Mouse (Mus musculus) lung, postnatal 0 days (tissue): ENCODE measurements at regions not wholly inside any gene's neighbourhood (a gene's known extent, or its start where the extent isn't known, plus 50 kb on each side); places are given as distances from the start of the nearest gene placed in this dataset.

Experiments used
- ATAC-seq: fragments of 200-750 bp; cut with Nextera tagmentation; 2 replicates; pipeline ENCODE4 v1.8.0; 2017; ENCODE audit warnings: moderate library complexity
- DNase-seq: peaks from one replicate; pipeline ENCODE4 v3.0.0-alpha.2; 2016; ENCODE audit warnings: low spot score
- H3K27ac ChIP-seq: fragments of 300-500 bp; sonication (generic); 2 replicates; pipeline ENCODE4 v1.5.1; 2014; ENCODE audit warnings: antibody characterized with exemption, mild to moderate bottlenecking, low read length, mixed read lengths
- H3K27me3 ChIP-seq: fragments of 300-500 bp; sonication (generic); replicated peaks from 2 replicates; pipeline ENCODE4 v1.6.1; 2014; ENCODE audit warnings: low read length, mixed read lengths; ENCODE audit not compliant: insufficient read depth
- H3K36me3 ChIP-seq: fragments of 300-500 bp; sonication (generic); 2 replicates; pipeline ENCODE4 v1.6.1; 2014; ENCODE audit warnings: low read length, mixed read lengths; ENCODE audit not compliant: insufficient read depth
- H3K4me1 ChIP-seq: fragments of 300-500 bp; sonication (generic); 2 replicates; pipeline ENCODE4 v1.6.1; 2014; ENCODE audit warnings: antibody characterized with exemption, low read depth, low read length, mixed read lengths; ENCODE audit not compliant: insufficient read depth
- H3K4me2 ChIP-seq: fragments of 300-500 bp; sonication (generic); replicated peaks from 2 replicates; pipeline ENCODE4 v1.6.1; 2014; ENCODE audit warnings: low read depth, mild to moderate bottlenecking, low read length, moderate library complexity, mixed read lengths
- H3K4me3 ChIP-seq: fragments of 300-500 bp; sonication (generic); 2 replicates; pipeline ENCODE4 v1.5.1; 2014; ENCODE audit warnings: low read depth, low read length
- H3K9ac ChIP-seq: fragments of 300-500 bp; sonication (generic); replicated peaks from 2 replicates; pipeline ENCODE4 v1.6.1; 2014; ENCODE audit warnings: low read depth, mild to moderate bottlenecking
- H3K9me3 ChIP-seq: fragments of 300-500 bp; sonication (generic); 2 replicates; pipeline ENCODE4 v1.6.1; 2016; ENCODE audit warnings: low read length, mixed read lengths
- CTCF ChIP-seq: IDR thresholded peaks from 2 replicates; pipeline ENCODE4 v1.5.1; 2016; ENCODE audit warnings: antibody characterized with exemption, mild to moderate bottlenecking
- EP300 ChIP-seq: IDR thresholded peaks from 2 replicates; pipeline ENCODE4 v1.6.1; 2016; ENCODE audit warnings: antibody characterized with exemption, mild to moderate bottlenecking, control low read depth
- WGBS: fragments of 180-500 bp; shearing (Covaris S2); extraction: QIAGEN DNeasy Blood & Tissue Kit; methylation state at CpG from one replicate; pipeline ENCODE4 v1.1.7; 2014; 5-methylcytosine and 5-hydroxymethylcytosine counted together

DNA sequence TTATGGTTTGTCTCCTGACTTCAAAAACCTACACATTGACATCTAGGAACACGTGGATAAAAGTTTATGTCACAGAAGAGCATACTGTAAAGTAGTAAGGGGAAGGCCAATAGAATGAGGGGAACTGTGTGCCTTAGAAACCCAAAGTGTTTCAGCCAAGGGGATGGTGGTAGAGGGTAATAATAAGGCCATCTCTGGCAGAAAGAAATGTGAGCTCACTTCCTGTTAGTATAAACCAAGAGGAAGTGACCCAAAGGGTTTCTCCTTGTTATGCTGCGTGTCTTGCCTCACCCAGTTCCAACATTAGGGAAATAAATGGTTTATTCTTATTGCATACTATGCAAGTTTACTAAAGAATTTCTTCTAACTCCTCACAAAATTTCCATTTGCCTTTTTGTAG is 2982.4 kb upstream of the Lrrc6 start:
- 47% methylated on average over 2 of the region's 2 CpGs for WGBS
- H3K9me3 ChIP-seq, result no peaks in the 10 kb centered on the region
- H3K4me2 ChIP-seq, result no peak overlapping the region
- no peaks in the 10 kb centered on the region for H3K36me3 ChIP-seq
- no peak overlapping the region for H3K27ac ChIP-seq
- ATAC-seq, result no peak
- no peak overlapping the region for H3K9ac ChIP-seq
- H3K4me1 ChIP-seq, result no peaks in the 10 kb centered on the region
- TF ChIP-seq CTCF, result no peak
- TF ChIP-seq EP300, result no peak
- H3K4me3 ChIP-seq, result no peak overlapping the region
- no peaks in the 10 kb centered on the region for H3K27me3 ChIP-seq
- DNase-seq, result no peak

DNA sequence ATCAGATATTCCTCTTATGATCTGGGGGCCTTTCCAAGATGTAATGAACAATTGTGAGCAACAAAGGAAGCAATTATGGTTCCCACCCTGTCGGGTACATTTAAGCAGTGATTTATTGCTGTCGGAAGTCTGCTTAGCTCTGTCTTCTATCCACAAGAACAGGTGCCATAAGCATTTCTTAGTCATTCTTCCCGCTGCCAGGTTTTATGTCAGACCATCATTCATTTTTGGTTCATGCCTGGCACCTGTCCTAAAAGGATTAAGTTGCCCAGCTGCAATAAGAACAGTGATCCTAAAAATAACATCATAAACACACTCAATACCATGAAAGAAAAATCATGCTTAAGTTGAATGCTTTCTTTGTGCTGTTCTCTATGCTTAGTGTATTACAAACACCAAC is 2980.4 kb upstream of the Lrrc6 start:
- no peak for ATAC-seq
- Histone ChIP-seq H3K4me2 (no peak overlapping the region), H3K27me3 (no peaks in the 10 kb centered on the region), H3K4me1 (no peaks in the 10 kb centered on the region), H3K9ac (no peak overlapping the region), H3K36me3 (no peaks in the 10 kb centered on the region), H3K9me3 (no peaks in the 10 kb centered on the region), H3K4me3 (no peak overlapping the region), H3K27ac (no peak overlapping the region)
- no peak for TF ChIP-seq EP300
- TF ChIP-seq CTCF, result no peak
- WGBS, result 67% methylated on average over 3 of the region's 3 CpGs
- DNase-seq, result no peak

DNA sequence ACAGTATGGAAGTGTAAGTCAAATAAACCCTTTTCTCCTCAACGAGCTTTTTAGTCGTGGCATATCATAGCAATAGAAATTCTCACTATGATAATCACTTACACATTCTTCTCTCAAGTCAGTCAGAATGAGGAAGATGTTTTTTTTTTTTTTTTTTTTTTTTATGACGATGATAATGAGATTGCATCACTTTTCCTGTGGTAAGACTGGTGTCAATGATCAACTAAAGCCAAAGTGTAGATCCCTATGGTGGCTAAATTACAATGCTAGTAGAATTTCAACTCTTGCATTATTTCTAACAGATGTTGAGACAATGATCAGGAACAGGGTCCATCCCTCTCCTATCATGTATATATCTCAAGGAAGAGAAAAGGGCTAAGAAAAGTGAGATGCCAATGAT is 2976.3 kb upstream of the Lrrc6 start:
- H3K4me3 ChIP-seq, result no peak overlapping the region
- no peaks in the 10 kb centered on the region for H3K4me1 ChIP-seq
- H3K27me3 ChIP-seq, result no peaks in the 10 kb centered on the region
- H3K36me3 ChIP-seq, result no peaks in the 10 kb centered on the region
- no peak overlapping the region for H3K9ac ChIP-seq
- TF ChIP-seq CTCF (no peak), EP300 (no peak)
- WGBS, result 61% methylated on average over 3 of the region's 3 CpGs
- DNase-seq (no peak), ATAC-seq (no peak)
- no peak overlapping the region for H3K4me2 ChIP-seq
- no peaks in the 10 kb centered on the region for H3K9me3 ChIP-seq
- H3K27ac ChIP-seq, result no peak overlapping the region

DNA sequence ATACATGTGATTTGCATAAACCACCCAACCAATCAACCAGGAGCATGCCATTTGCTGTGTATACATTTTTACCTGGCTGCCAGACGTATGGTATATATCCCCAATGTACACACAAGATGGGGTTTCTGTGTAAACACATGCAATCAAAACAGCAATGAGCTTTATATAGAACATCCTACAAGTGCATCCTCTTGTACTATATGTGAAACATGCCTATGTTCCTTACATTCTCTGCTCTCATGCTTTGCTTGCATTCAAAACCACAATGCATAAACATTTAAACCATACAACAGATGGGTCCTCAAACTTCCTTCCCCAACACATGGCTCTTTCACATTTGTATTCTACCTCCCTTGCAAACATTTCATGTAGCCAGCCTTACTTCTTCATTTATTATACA is 2968.9 kb upstream of the Lrrc6 start:
- H3K27ac ChIP-seq, result no peak overlapping the region
- ATAC-seq, result no peak
- TF ChIP-seq CTCF (no peak), EP300 (no peak)
- no peak overlapping the region for H3K4me2 ChIP-seq
- no peaks in the 10 kb centered on the region for H3K4me1 ChIP-seq
- H3K9ac ChIP-seq, result no peak overlapping the region
- H3K36me3 ChIP-seq, result no peaks in the 10 kb centered on the region
- no peaks in the 10 kb centered on the region for H3K9me3 ChIP-seq
- DNase-seq, result no peak
- H3K4me3 ChIP-seq, result no peak overlapping the region
- 45% methylated on average over 1 of the region's 1 CpGs for WGBS
- H3K27me3 ChIP-seq, result no peaks in the 10 kb centered on the region

DNA sequence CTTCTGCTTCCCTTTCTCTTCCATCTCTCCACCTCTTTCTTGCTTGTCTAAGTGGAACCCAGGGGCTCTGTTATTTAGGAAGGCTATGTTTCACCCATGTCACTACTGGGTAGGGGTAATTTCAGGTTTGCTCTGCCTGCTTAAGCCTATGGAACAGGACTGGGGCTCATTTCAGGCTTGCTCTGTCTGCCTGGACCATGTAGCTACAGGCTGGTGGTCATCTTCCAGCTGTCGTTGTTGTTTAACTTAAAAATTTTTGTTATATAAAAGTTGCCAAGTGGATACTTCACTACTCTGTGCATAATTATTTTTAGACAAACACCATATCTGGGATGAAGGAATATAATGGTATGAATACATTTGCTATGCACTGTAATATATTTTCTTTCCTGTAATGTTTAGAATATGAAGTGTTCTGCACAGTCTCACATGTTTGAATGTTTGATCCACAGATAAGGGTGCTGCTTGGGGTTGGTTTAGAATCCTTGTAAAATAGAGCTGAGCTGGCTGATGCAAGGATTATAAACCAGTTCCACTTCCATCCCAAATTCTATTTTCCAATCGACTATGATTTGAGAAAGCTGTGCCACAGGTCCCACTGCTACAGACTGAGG is 2960.0 kb upstream of the Lrrc6 start:
- ATAC-seq, result no peak
- H3K4me1 ChIP-seq, result no peaks in the 10 kb centered on the region
- H3K9me3 ChIP-seq, result no peaks in the 10 kb centered on the region
- H3K27me3 ChIP-seq, result no peaks in the 10 kb centered on the region
- no peak overlapping the region for H3K4me3 ChIP-seq
- H3K27ac ChIP-seq, result no peak overlapping the region
- no peak overlapping the region for H3K4me2 ChIP-seq
- H3K36me3 ChIP-seq, result no peaks in the 10 kb centered on the region
- WGBS, result 60% methylated on average over 2 of the region's 2 CpGs
- H3K9ac ChIP-seq, result no peak overlapping the region
- TF ChIP-seq EP300 (no peak), CTCF (no peak)
- DNase-seq, result no peak

DNA sequence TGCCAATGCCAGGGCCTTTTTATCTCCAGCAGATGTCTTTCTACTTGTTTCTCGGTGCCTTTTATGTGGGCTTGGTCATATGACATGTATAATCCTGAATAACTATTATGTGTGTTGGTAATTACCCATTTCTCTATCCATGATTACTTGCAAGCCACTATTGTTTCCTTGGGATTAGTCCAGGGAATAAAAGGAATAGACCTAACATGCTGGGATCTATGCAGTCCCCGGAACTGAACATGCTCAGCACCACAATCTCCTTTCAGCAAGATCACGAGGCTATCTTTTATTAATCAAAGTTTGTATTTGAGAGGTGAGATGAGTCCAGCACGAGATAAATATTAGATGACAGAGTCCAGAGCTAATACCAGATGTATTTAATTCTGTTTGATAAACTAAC is 2956.8 kb upstream of the Lrrc6 start:
- TF ChIP-seq EP300 (no peak), CTCF (no peak)
- ATAC-seq, result no peak

DNA sequence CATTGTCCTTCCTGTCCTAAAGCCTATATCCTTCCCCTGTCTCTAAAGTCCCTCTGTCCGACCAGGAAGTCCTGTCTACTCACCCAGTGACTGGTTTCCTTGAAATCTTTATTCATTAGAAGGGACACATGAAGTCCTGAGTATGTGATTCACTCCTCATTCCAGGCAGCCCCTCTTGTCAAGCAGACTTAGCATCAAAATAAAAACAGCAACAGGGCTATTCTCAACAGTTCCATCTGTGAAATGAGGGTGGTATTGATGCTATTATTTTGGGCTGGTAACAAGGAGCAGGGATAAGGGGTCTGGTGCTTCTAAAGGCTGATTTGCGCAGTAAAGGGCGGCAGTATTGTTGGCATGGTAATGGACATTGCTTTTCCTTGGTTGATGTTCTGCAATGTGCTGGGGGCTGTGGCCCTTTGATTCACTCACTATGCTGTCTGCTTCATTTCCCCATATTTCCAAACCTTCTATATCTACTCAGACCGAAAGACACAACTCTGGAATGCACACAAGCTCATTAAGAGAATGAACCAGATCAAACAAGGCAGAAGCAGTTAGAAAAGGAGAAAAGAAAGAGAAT is 2955.6 kb upstream of the Lrrc6 start:
- Histone ChIP-seq H3K9ac (no peak overlapping the region), H3K36me3 (no peaks in the 10 kb centered on the region), H3K4me1 (no peaks in the 10 kb centered on the region), H3K9me3 (no peaks in the 10 kb centered on the region), H3K4me3 (no peak overlapping the region), H3K27me3 (no peaks in the 10 kb centered on the region), H3K4me2 (no peak overlapping the region), H3K27ac (no peak overlapping the region)
- ATAC-seq (no peak), DNase-seq (no peak)
- WGBS, result 75% methylated on average over 4 of the region's 4 CpGs
- TF ChIP-seq EP300 (no peak), CTCF (no peak)

More for the DNA sequence above, 2956.8 kb upstream of the Lrrc6 start:
- H3K27me3 ChIP-seq, result no peaks in the 10 kb centered on the region
- H3K4me3 ChIP-seq, result no peak overlapping the region
- 59% methylated on average over 4 of the region's 4 CpGs for whole genome bisulfite sequencing
- no peak for DNase-seq
- no peak overlapping the region for H3K4me2 ChIP-seq
- H3K36me3 ChIP-seq, result no peaks in the 10 kb centered on the region
- no peaks in the 10 kb centered on the region for H3K9me3 ChIP-seq
- H3K27ac ChIP-seq, result no peak overlapping the region
- H3K4me1 ChIP-seq, result no peaks in the 10 kb centered on the region
- H3K9ac ChIP-seq, result no peak overlapping the region
